Mouse (Mus musculus): ENCODE measurements around the gene Fntb.

Fntb gene

DNA sequence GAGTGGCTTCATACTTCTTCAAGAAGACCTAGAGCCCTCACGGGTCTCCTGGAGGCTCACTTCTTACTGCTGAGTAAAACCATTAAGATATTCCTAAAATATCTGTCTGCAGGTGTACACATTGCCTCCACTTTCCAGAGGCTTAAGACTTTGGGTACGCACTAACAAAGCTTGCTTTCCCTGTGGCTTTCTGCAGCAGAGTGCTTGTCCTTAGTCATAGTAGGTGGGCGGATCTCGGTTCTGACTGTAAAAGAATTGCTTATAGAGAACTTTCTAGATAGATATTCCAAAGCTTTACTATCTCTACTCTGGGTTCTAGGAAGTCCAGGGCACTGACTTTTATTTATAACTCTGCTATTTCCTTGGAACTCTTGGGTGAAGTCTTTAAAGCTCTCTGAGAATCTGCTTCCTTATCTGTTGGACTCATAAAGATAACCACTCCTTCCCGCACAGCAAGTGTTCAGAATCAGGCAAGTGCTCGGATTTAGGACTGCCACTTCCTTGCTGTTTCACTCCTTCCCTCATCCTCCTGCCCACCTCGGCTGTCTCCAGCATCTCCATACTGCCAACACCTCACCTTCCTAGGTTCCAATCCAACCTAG lies 31.6 kb downstream of the Fntb start:
- no peak for DNase-seq

GRCm38 (mm10) chr12:76798008-76798720 lies 32.8 kb downstream of the Fntb start:
- no peak for DNase-seq

GRCm38 (mm10) chr12:76803028-76803427 lies 37.6 kb downstream of the Fntb start:
- no peak for DNase-seq

GRCm38 (mm10) chr12:76803700-76804252 lies 38.4 kb downstream of the Fntb start:
- peak; percentile 44 for DNase-seq

DNA sequence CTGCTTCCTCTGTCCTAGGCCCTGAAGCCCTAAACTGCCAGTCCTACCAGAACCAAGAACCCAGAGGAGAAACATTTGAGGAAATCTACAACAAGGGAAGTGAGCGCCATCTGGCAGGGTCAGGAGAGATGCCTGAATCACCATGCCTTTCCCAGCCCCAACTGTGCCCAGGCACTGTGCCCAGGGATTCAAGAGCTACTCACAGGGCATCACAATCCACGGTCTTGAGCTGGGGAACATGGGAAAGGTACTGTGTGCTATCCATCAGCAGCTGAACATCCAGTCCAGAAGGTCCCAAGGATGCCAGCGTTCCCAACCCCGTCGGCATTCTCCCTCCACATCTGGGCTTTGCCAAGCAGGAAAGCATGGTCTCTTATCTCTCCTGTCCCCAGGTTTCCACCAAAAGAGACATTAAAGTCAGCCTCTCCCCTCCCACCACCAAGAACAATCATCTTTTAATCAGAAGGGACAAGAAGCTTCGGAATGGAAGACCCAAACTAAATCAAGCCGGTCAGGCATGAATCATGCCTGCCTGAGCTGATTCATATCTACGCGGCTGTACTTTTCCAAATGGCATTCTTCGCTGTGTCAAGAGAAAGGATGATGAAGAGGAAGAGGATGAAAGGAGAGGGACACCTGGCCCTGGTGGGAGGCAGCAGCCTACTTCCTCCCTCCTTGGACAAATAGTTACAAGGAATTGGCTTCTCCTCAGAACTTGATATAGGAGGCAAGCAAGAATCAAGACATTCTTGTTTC lies 39.8 kb downstream of the Fntb start:
- DNase-seq: no peak

DNA sequence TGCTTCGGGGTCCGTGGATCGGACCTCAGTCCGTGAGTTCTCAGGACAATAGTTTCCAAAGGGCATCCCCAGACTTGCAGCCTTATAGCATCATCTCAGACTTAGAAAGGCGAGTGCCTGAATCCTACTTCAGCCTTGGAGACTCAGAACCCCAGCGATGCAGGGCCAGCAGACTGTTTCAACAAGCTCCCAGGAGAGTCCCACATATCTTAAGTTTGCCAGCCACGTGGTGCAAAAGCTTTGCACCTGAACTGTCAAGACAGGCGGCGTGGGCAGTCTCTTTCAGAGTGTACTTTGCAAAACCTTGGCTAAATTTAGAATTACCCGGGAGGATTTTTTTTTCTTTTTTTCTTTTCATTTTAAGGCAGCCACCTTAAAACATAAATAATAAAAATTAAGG lies 42.4 kb downstream of the Fntb start:
- no peak for DNase-seq

DNA sequence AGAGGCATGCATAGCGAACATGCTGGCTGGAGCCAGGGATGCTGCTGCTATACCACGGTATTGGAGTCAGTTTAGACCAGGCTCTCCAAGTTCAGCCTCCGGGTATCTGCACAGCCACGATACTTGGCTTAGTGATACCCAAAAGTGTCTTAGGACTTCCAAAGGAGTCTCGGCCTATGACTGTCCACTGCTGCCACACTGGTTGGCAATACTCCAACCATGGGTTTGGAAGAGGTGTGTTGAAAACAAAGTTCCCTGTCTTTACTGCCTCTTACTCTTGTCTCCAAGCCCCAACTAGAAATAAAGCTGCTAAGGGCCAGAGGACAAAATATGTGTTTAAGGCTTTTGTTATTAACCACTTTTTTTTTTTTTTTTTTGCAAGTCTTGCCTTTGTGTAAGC lies 45.1 kb downstream of the Fntb start:
- no peak for DNase-seq

DNA sequence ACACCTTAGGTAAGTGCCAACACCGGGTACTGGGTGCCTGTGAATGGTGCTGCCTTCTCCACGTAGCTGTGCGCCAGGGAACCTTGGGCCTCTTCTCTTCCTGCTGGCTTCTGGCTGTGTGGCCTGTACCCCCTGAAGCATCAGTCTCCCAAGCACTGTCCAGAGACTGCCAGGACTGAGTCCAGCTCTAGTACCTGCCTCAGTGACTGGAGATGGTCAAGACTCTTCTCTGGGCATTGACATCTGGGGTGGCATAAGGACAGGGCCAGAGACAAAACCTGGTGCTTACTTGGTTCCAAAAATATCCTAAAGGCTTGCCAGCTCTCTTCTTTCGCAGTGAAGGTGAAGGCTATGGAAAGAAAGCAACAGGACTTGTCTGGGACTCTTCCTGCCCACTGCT lies 45.6 kb downstream of the Fntb start:
- DNase-seq: no peak

- DNase-seq: no peak
Measured at GRCm38 (mm10) chr12:76813543-76813942, 48.2 kb downstream of the Fntb start.

DNA sequence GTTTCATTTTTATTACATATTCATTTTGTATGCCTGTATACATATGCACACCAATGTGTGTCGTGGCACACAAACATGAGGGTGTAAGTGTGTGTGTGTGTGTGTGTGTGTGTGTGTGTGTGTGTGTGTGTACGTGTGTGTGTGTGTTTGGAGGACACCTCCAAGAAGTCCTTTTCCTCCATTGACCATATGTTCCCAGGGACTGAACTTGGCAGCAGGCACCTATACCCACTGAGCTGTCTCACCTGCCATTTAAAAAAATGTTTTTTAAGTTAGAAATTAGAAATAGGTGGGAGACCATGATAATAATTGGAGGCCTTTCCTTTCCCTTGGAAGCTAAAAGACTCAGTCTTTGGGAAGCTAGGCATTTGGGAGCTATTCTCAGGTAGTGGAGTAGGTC lies 48.7 kb downstream of the Fntb start:
- DNase-seq: no peak

DNA sequence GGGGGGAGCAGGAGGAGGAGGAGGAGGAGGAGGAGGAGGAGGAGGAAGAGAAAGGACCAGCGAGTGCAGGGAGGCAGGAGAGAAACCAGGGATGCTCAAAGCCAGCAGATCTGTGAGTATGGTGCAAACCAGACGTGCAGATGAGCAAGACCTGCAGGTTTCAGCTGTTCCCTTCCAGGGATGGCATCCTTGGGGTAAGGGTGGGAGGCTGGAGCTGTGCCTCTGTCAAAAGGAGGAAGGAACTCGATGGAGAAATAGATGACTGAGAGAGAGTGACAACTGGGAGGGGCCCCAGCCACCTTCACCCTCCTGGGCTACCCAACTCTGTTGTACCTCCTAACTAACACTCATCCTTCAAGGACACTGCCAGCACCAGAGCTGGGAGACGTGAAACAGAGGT lies 51.3 kb downstream of the Fntb start:
- no peak for DNase-seq

DNA sequence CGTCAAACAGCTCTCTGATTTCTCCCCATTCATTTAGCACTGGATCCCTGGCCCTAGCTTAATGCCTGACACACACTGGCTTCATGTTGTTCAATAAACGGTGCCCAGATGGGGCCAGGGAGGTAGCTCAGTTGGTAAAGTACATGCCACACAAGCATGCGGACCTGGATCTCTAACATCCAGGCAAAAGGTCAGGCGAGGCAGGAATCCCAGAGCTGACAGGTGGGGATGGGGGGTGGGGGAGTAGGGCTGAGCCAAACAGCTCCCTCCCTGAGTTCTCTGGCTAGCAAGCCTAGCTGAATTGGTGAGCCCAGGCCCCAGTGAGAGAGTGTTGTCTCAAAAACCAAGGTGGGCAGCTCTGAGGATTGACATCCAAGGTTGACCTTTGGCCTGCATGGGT lies 51.8 kb downstream of the Fntb start:
- DNase-seq: no peak

GRCm38 (mm10) chr12:76818120-76818519 lies 52.7 kb downstream of the Fntb start:
- no peak for DNase-seq

GRCm38 (mm10) chr12:76818908-76819307 lies 53.5 kb downstream of the Fntb start:
- DNase-seq: no peak

DNA sequence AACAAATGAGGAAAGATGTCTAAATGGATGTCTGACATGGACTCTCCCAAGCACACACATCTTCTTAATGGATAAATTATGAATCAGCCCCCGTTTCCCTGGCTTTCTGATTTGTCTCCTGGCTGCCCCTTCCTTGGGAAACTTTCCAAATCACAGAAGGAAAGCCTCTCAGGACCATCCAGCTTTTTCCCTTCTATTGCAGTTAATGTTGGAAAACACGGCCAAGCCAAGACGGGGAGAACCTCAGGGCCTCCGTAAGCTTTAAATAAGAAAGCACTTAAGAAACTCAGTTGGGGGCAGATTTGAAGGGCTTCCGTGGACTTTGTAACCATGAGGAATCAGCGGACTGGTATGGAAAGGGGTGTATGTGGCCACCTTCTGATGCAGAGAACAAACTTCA lies 54.4 kb downstream of the Fntb start:
- DNase-seq: no peak

- DNase-seq: no peak
Measured at GRCm38 (mm10) chr12:76820615-76821014, 55.2 kb downstream of the Fntb start.

DNA sequence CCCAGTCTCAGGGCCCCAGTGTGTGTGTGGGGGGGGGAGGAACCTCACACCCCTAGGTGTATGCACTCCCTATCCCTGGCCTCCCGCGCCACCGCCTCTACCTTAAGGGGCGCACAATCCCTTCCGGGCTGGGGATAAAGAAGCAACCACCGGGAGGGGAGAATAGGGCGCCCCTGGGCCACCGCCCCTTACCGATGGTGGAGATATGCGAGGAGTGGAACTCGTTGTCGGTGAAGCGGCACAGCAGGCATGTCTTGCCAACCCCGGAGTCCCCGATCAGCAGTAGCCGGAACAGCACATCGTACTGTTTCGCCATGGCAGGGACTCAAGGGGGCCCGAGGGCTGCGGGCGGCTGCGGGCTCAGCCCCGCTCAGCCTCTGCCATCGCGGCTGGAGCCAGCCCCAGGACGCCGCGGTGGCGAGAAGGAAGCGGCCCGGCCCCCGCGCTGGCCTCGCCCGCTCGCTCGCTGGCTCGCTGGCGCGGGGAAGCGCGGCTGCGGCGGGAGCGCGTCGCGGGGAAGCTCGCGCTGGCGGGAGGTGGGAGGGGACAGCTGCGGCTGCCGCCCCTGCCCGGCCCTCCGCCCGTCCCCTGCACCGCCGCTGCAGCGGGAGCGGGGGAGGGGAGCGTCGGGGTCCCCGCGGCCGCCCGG lies 56.7 kb downstream of the Fntb start:
- DNase-seq: peak; percentile 17

DNA sequence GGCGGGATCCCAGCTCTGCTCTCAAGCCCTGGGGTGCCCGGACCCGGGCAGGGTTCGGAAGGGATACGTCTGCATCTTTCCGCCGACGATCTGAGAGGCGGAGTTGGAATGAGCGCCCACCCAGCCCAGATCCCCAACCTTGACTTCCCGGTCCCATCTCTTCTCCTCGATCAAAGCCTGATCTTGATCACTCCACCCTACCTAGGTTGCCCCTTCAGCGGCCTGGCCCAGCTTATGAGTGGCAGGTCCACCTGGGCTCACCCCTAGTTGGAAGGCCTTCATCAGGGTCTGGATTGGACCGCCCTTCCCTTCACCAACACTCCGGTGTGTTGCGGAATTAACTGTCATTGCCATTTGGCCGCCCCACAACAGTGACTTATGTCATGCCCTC lies 57.3 kb downstream of the Fntb start, which contains the start of gene Rab15:
Rab15 (minus strand) TSS at position 258 of the 391 bp plus-strand sequence.
- DNase-seq: no peak

DNA sequence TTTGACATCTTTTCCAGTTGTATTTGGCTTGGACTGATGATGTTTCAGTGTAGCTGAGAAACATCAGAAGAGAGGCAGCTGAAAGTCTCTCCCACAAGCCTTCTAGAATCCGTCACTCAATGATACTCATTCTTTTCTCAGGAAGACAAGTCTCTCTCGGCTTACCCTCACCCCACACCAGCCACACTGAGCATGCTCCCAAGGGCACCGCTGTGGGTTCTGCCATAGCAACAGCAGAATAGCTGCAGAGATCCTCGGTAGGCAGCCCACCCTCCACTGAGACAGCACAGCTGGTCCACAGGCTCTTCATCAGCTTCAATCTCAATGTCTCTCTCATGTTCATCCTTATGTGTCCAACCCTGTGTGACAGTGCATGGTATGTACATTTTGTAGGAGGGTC lies 59.9 kb downstream of the Fntb start:
- no peak for DNase-seq

DNA sequence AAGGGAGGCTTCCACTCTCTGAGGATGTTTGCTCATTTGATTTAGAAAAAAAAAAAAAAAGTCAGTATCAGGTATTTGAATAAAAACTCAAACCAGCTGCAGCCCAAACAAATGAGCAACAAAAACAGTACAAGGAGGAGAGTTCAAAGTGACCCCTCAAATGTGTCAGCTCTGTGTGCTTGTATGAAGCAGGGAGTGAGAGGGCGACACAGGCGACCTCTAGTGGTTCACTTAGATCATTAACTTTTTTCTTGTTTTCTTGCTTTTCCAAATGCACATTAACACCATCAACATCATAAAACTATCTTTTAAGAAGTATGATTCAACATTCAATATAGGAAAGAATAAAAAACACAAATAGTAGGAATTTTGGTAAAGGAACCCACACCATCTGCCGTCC lies 67.3 kb downstream of the Fntb start:
- peak; percentile 42 for DNase-seq

DNA sequence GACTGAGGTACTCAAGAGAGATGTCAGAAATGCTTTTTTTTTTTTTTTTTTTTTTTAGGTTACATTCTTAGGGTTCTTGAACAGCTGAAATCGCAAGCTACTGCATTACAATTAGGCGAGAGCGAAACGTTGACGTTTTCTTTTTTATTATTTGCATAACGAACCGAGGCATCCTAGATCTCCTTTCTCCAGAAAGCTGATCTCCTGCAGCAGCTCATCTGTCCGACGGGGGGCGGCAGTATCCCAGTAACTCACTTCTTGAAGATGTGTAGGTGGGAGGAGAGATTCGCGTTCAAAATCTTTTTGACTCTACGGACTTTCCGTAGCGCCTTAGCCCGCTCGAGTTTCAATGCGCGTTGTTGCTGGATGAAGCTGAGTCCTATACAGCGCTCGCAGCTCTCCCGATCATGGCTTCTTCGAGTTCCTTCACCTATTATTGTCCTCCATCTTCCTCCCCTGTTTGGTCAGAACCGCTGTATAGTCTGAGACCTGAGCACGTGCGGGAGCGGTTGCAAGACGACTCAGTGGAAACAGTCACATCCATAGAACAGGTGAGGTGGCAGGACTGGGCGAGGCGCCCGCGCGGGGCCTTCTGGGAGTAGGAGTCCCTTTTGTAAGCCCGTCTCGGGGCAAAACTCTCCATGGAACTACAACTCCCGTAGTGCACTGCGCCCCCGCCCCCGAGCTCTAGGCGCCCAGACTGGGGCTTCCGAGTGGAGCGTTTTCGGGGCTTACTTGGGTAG lies 71.9 kb downstream of the Fntb start:
- peak; percentile 97 for DNase-seq

DNA sequence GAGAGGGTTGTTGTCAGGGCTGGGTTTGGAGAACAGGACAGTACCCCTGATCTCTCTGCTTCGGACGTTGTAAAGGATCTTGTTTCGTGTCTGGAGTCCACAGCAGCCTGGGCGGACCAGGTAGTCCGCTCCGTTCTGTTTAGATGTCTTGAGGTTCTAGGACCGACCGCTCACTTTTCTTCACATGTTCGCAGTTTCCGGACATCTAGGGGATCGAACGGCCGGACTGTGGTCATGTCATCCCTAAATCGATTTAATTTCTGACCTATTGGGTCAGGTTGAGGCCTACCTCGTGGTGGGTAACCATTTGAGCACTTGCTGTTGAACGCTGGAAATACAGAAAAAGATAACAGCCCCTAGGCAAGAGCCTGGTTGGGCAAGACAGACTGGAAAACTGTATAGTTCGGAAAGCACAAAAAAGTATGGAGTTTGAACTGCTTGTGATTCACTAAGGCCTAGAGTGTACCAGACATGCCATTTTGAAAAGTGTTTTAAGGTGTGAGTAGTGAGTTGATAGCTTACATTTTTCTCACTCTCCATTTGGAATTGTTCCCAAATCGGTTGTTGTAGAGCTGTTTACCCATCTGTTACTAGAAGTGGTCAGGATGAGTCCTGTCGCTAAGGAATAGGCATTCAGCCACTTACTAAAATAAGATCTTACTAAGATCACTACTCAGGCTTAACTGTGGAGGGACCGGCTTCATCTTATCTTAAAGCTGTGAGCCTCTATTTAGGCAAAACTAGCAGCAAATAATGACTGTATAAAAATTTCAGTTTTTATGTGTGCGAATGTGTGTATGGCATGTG lies 72.7 kb downstream of the Fntb start:
- DNase-seq: no peak

Measured in liver (tissue).